Mouse (Mus musculus): ENCODE data around the gene Ttll6.

DNA sequence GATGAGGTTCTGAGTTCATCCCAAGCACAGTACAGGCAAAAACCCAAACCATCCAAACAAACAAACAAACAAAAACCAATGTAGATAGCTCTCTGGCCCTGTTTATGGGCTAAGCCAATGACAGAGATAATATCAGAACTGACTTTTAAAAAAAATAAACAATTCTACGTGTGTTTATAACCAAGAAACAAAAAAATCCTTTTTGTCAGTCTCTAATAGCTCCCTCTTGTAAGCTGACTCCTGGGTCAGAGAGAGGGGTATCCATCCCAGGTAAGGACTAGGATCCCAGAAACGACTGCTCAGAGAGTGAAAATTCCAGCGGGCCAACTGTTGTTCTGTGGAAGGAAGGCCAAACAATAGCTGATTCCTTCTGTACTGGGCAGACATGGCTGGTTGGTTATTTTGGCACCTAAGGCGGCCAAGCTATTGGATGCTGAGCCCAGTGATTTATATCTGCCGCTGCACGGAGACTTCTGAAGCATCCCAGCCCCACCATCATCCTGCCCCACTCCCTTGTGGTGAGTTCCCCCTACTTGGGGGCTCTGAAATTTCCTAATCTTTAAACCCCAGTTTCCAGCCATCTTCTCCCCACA lies 45.4 kb downstream of the Ttll6 start:
- TF ChIP-seq POLR2A (IDR thresholded peaks at IDR 0.05; ENCODE audit: control insufficient read depth, extremely low read depth, insufficient read depth, low read length, poor library complexity): no peak
- TF ChIP-seq CTCF (IDR thresholded peaks at IDR 0.05; ENCODE audit: borderline replicate concordance, control insufficient read depth, extremely low read depth, insufficient read depth, low read length, poor library complexity): no peak
